Mouse (Mus musculus) left cerebral cortex, postnatal 14 days (tissue): Measurements from ENCODE around the gene Slc30a3. TPM values are rescaled to one million over a fixed set of nuclear protein-coding genes. Genes with fewer than 3 reads are reported as not detected.

ENCODE experiments used
- DNase-seq, 2 experiments: peaks; one replicate each; pipeline ENCODE4 v3.0.0; 2021 to 2022; ENCODE audit warnings: low spot score in 2 of 2, mixed read lengths in 1 of 2
- intact Hi-C: fragments of 180-260 bp; cut with DNase I; formaldehyde crosslinking; loops from one replicate; pipeline ENCODE4 v1.15.1; 2025
- total RNA-seq, 2 experiments: library from RNA; stranded (reverse); gene quantifications; 2 replicates each; pipeline ENCODE4 v1.2.3; 2021

Gene Slc30a3
- total RNA-seq, 2 experiments from 2014 or later = 148 to 193 TPM

DNA sequence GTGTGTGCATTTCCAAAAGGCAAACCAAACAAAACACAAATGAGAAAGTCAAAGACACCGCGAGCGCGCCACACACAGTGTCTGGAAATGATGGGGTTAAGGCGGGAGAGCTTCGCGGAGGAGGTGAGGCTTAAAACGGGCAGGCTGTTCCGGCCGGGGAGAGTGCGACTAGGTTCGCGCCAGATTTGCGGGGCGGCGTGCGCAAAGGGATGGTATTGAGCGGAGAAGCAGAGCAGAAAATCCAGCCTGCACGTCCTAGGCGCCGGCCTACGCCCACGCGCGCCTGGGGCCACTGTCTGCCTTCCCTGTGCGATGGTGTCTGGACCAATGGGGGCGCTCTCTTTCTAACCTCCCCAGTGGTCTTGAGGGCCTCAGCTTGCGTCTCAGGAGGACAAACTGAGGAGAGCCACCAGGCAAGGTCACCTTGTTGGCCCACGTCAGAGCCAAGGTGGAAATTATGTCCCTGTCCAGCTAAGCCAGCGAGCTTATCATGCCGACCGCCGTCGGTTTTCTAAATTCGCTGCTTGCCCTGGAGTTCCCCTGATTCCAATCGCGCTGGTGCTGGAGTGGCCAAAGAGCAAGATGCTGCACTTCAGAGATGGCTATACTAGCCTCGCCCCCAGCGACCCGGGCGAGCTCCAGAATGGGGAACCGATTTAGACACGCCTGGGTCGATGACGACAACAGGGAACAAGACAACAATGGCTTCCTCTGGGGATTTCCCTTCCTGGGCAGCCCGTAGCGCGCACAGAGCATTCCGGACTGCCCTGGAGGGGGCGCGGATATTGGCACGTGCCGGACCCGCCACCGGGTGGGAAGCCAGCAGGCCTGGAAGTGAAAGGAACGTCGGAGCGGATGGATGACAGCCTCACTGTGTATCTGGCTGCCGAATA is 13.0 kb downstream of the Slc30a3 start:
- intact Hi-C loops = loop anchor here (5.0 kb wide), 1 partner anchor 32 kb away; no protein-coding TSS in a partner anchor
- peak in 1 of 2 experiments; percentile 57 for DNase-seq

DNA sequence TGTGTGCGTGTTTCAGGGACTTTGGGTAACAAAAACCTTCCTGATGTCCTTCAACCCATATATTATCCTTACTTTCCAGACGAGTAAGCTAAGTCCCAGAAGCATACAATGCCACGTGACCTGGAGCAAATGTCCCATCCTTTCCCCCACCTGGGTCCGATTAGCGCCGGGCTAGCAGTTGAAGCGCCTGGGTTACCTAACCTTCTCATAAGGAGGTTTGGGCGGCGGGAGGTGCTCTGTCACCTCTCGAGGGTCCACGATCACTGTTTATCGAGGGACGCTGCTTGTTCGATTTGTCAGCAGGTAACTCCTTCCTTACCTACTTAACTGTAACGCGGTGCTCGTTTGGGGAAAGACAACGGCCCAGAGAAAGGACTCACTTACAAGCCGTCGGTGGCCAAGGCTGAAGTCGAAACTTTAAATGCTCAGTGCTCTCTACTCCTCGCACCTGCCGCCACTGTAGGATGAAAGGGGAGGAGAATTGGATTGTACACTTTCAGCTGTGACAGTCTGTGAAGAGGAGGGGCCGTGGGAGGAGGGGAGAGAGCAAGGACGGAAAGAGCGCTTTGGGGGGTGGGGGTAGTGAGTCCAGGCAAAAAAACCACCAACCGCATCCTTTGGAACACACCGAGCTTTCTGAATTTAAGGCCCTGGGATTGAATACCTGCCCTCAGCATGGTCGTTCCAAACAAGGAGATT is 13.8 kb downstream of the Slc30a3 start:
- DNase-seq = no peak
- intact Hi-C loops = loop anchor here (5.0 kb wide), 1 partner anchor 33 kb away; no protein-coding TSS in a partner anchor

DNA sequence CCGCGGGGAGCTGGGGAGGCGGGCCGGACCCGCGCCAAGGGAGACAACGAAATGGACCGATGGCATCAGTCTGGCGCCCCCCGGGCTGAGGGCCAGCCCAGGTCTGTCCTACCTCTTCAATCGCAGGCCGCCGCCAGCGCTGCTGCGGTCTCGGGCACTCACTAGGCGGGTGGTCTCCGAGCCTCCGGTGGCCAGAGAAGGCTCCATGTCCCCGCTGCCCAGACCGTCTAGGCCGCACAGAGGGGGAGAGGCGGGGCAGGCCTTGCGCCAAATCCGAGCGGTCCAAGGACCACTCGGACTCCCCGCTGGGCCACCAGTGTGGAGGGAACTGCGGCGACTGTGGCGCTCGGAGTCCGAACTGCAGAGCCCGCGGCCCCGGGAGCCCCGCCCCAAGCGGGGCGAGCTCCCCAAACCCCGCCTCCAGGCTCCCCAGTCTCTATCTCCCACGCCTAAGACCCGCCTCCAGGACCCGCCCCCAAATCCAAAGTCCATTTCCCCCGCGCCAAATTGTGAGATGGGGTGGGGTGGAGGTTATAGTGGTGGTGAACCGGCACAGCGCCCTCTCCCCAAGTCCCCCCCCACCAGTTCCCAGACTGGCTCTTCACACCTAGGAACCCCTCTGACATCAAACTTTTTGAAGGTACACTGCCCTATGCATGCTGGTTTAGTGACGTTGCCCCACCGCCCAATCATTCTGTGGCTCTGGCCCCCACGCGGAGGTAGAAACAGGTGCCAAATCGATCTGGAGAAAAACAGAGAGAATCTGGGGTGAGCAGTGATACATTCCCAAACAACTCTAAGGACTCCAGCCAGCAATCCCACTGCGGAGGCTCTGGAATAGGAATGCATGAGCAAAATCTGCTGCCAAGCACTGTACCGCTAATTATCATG is 14.6 kb downstream of the Slc30a3 start:
- intact Hi-C loops = loop anchor here (5.0 kb wide), 1 partner anchor 34 kb away; no protein-coding TSS in a partner anchor

DNA sequence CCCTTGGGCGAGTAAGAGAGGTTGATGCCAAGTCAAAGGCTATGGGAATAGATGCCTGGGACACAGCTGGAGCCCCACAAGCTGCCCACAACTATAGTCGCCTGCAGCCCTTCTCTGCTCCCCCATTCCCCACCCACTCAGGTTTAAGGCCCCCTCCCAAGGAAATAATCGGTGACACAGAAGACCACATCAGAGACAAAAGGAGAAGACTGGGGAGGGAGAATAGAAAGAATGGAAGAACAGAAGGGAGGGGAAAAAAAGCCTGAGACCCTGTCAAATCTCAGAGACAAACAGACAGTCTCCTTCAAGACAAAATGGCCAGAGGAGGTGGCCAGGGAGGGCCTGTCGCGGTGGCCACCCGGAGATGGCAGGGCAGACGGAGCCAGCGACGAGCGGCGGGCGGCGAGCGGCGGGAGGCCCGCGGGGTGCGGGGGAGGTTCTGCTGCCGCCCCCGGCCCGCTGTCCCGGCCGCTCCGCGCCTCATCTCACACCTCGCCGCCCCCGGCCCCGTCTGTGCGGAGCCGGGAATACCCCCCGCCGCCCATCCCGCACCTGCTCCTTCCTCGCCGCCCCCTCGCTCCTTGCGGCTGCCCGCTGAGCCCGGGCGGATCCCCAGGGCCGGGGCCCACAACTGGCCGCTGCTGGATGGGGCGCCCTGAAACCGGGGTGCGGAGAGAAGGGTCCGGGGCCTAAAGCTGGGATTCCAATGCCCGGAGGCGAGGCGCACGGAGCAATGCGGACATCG is 15.6 kb downstream of the Slc30a3 start:
- peak in 1 of 2 experiments; percentile 65 for DNase-seq
- intact Hi-C loops = loop anchor here (5.0 kb wide), 1 partner anchor 35 kb away; no protein-coding TSS in a partner anchor

More for the DNA sequence above, 14.6 kb downstream of the Slc30a3 start:
- DNase-seq = peak; percentile 63 to 82

DNA sequence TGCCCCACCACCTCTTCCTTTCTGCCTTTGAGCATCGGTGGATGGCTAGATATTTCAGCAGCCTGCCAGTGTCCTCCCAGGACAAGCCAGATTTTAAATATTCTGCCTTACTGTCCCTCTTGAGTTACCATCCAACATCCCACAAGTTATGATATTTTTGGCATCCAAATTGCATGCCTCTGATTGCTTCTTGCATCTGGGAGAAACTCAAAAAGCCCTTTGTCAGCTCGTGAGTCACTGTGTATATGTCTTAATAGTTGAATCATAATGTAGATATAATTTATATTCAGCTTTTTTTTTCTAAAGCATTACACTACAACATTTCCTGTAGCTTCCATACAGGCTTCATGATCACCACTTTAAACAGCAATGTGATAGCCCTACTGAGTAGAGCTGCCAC is 20.9 kb downstream of the Slc30a3 start:
- DNase-seq = no peak
- intact Hi-C loops = no loop called here

DNA sequence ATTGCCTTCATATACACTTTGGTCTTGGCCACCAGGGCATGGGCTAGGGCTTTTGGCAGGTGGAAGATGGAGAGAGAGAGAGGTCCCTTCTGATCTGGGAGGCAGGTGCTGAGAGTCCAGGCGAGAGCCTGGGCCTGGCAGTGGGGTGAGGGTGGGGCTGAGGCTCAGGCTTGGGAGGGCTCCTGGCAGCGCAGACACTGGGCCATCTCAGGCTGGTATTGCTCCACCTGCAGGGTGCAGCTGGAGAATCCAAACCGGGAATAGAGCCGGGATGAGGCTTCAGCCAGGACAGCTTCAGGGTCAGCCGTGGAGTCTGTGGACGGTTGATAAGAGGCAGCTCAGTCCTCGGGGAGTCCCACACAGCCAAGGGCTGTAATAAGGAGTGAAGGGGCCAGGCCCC is 21.4 kb downstream of the Slc30a3 start:
- intact Hi-C loops = no loop called here
- DNase-seq = no peak

DNA sequence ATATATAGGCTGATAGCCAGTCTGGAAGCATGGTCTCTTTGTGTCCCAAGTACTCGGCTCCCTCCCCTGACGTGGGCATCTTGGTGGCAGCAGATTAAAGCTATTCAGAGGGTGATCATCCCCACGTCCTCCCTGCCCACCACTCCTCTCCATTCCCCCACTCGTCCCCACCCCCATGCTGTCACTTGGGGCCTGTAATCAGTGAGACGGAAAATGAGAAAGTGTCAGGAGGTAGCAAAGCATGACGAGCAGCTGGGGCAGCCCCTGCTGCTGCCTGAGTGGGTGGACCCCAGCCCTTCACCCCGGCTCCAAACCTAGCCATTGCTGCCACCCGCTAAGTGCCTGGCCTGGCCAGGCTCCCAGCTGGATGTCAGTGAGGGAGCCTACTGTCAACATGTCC is 24.1 kb downstream of the Slc30a3 start:
- no peak for DNase-seq
- intact Hi-C loops = loop anchor here (5.0 kb wide), 1 partner anchor 38 kb away; no protein-coding TSS in a partner anchor

DNA sequence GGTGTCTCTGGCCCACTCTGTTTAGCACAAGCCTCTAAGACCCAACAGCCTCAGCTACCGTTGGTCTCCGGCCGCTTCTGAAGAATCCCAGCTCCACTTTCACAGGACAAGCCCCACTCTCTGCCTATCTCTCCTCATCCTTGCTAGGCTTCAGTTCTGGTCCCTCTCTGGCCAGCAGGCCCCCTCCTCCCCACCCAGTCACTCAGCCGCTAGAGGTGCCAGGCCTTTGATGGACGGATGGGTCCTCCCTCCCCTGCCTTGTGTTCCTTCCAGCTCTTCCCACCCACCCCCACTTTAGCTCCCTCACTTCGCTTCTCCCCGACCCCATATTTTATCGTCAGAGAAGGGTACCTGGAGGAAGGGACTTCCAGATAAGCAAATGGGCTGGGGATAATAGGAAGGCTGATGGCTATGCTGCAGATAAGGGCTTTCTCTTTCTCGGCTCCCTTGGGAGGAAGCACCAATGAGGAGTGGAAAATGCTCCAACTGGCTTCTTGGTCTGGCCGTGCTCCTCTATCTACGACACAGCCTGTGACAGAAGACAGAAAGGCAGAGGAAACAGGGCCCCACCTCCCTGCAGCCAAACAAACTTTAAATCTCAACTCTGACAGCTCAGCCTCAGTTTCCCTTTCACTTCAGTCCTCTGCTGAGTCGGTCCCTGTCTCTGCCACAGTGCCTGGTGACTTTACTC is 25.0 kb downstream of the Slc30a3 start:
- intact Hi-C loops = loop anchor here (5.0 kb wide), 1 partner anchor 39 kb away; no protein-coding TSS in a partner anchor
- no peak for DNase-seq

DNA sequence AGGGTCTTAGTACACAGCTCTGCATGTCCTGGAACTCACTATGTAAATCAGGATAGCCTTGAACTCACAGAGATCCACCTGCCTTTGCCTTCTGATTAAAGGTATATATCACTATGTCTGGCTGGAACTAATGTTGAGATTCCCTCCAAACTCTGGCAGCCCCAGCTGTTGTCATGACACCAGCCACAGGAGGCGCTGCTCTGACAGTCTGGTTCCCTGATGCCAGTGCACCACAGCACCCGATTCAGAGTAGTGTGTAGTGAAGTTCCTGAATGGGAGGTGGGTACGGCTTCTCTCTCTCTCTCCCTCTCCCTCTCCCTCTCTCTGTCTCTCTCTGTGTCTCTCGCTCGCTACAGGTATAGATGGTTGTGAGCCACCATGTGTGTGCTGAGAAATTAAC is 25.7 kb downstream of the Slc30a3 start:
- DNase-seq = peak; percentile 74 to 84

DNA sequence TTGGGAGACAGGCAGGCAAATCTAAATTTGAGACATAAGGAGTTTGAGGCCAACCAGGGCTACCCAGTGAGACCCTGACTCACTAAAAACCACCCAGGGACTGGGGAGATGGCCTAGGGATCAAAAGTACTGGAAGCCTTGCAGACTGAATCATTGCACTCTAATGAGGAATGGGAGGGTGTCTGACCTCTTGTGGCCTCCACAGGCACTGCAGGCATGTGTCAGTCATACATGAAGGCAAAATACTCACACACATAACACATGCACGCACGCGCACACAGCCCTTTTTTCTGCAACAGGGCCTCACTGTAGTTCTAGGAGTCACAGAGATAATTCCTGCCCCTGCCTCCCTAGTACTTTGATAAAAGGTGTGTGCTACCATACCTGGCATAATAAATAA is 26.7 kb downstream of the Slc30a3 start:
- intact Hi-C loops = loop anchor here (5.0 kb wide), 1 partner anchor 41 kb away; no protein-coding TSS in a partner anchor
- peak; percentile 63 to 70 for DNase-seq

More for the DNA sequence above, 25.7 kb downstream of the Slc30a3 start:
- intact Hi-C loops = loop anchor here (5.0 kb wide), 1 partner anchor 40 kb away; no protein-coding TSS in a partner anchor

DNA sequence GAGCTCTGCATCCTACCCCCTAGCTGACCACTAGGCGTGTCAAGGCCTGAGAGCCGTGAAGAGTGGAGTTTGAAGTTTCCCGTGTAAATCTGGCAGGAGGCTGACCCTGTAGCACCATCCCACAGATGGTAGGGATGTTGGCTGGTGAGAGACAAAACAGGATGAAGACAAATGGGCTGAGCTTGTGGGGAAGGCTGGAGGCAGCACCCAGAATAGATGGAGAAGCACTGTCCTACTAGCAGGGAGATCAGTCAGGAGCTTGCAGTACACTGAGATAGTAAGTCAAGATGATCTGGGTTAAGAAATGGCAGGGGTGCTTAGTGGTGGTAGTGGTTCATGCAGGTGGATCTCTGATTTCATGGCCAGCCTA is 27.3 kb downstream of the Slc30a3 start:
- DNase-seq = no peak
- intact Hi-C loops = loop anchor here (5.0 kb wide), 1 partner anchor 42 kb away; no protein-coding TSS in a partner anchor

DNA sequence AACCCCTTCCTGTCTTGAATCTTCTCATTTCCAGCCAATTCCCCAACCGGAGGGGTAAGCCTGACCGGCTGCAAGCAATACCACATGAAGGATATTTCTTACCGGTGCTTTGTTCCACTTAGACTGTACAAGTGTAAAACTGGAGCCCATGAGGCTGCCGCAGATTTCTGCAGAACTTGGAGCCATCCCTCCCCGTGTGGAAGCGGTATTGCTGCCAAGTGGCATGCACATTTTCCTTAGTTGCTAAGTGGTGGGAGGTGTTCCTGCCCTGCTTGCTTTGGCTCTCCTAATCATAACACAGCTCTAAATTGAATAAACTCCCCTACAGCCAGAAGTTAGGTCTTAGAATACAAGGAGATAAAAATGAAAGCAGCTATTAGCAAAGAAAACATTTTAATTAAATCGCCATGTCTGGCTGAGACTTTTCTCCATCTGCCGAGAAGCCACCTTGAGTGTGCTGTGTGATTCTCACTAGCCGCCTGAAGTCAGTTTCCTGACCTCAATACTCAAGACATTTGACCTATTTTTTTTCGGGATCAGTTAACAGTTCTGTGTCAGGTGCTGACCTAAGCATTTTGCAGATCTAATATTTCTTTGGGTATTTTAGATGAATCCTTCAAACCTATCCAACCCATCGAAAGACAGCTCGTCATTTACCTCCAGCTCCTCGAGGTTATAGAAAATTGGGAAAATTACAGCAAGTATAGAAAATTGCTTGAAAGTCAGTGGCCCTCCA is 27.8 kb downstream of the Slc30a3 start:
- DNase-seq = peak; percentile 68 to 83
- intact Hi-C loops = loop anchor here (5.0 kb wide), 1 partner anchor 42 kb away; no protein-coding TSS in a partner anchor

DNA sequence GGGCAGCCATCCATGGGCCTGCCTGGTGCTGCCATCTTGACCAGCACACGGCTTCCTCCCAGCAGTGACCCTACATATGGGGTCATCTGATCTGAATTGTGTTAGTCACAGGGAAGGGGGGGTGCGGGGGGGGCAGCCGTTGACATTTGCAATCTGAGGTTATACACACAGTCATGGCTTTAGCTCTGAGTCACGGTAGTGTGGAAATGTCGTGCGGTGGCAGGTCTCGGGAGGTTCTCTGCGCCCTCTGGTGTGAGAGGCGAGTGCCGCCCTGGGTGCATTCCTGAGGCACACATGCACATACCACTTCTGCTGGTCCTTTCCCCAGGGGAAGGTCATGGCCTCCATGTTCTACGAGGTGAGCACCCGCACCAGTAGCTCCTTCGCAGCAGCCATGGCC is 31.7 kb downstream of the Slc30a3 start:
- intact Hi-C loops = no loop called here
- DNase-seq = no peak

DNA sequence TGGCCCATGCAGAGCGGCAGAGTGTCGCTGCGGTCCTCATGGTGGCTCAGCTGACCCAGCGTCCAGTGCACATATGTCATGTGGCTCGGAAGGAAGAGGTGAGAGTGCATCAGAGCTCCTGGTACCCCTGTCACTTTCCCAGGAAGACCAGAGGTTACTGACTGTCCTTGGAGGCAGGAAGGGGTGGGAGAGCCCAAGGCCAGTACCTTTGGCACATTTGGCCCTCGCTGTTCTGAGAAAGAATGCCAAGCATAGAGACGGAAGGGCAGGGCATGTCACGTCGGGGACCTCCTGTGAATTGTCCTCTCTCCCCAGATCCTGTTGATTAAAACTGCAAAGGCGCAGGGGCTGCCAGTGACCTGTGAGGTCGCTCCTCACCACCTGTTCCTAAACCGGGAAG is 34.9 kb downstream of the Slc30a3 start:
- intact Hi-C loops = no loop called here
- DNase-seq = no peak

DNA sequence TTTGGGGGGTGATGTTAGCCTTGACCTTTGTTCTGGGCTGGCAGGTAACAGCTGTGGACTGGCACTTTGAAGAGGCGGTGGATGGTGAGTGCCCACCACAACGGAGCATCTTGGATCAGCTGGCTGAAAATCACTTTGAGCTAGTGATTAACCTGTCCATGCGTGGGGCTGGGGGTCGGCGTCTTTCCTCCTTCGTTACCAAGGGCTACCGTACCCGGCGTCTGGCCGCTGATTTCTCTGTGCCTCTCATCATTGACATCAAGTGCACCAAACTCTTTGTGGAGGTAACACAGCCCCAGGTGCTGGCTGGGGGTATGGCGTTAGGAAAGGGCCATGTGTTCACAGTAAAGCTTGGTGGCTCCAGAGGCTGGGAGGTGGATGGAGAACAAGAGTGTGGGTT is 36.2 kb downstream of the Slc30a3 start:
- DNase-seq = no peak

DNA sequence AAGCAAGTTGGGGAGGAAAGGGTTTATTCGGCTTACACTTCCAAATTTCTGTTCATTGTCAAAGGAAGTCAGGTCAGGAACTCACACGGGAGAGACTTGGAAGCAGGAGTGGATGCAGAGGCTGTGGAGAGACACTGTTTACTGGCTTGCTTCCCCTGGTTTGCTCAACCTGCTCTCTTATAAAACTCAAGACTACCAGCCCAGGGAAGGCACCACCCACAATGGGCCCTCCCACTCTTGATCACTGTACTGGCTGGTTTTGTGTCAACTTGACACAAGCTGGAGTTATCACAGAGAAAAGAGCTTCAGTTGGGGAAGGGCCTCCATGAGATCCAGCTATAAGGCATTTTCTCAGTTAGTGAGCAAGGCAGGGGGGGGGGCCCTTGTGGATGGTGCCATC is 37.0 kb downstream of the Slc30a3 start:
- intact Hi-C loops = no loop called here
- no peak for DNase-seq

More for the DNA sequence above, 36.2 kb downstream of the Slc30a3 start:
- intact Hi-C loops = no loop called here

DNA sequence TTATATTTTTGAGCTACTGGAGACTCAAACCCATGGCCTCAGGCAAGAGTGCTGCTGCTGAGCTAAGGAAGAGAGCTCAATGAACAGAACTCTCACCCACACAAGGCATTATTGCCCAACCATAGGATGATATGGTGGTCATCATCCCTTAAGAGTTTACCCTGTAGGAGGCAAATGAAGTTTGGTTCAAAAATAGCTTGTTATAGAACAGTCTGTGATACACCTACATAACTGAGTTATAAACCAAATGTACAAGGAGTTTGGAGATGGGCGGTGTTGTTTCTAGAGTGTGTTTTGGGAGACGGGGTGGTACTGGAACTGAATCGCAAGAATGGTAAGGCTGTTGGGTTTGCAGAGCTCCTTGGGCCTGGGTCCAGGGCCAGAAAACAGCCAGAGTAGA is 38.2 kb downstream of the Slc30a3 start:
- DNase-seq = peak in 1 of 2 experiments; percentile 55
- intact Hi-C loops = no loop called here
